Mouse (Mus musculus) Muller cell, postnatal 12 days (primary cell): Measurements from ENCODE around the gene Gm10643.

Experiments used
- DNase-seq: peaks from one replicate; pipeline ENCODE4 v3.0.0-alpha.2; 2015; ENCODE audit errors: inconsistent ontology term

The Gm10643 gene

DNA sequence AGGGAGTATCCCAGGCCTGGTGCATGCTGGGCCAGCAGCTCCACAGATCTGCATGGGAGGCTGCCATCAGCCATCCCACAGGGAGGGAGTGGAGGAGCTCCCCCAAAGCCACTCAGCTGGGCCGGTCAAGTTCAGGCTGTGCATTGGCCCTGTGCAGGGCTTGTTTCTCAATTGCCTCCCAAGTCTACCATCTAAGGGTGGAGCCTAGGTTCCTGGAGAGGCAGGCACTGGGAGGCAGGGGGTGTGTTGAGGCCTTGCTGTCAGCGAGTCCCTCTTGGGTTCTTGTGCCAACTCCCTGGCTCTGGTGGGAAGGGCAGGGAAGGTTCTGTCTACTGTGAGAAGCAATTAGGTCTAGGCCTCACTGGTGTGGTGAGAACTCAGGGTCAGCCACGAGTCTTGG lies 7.0 kb upstream of the Gm10643 start:
- DNase-seq: no peak

DNA sequence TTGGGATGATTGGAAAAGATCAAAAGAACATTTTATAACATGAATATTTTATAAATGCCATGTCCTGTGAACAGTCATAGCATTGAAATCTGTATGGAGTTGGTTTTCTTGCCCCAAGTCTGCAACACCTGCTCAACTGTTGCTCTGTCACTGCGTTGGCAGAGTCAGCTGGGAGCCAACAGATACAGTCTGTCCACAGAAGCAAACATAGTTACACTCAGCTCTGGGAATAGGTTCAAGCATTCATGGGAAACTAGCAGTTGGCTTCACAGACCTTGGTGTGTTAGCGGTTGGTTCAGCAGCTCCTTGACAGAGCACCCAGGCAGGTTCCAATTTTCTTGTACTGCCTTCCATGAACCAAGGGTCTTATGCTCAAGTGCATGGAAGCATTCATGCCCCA lies 5.7 kb upstream of the Gm10643 start:
- peak; percentile 63 for DNase-seq

DNA sequence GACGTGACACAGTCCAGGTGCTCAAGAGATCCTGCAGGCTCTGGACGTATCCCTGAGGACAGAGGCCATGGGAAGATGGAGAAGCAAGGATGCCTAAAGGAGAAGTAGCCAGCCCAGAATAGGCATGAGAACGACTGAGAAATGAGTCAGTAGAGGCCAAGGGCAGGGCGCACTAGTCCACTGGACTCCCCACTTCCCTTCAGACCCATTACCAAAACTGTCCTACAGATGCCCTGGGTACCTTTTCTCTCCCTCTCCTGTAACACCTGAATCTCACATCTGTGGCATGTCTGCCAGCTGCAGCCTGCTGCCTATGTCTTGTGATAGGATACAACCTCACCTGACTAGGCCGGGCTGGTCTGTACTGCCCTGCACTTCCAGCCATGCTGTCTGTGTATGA lies 5.3 kb upstream of the Gm10643 start:
- DNase-seq: no peak

DNA sequence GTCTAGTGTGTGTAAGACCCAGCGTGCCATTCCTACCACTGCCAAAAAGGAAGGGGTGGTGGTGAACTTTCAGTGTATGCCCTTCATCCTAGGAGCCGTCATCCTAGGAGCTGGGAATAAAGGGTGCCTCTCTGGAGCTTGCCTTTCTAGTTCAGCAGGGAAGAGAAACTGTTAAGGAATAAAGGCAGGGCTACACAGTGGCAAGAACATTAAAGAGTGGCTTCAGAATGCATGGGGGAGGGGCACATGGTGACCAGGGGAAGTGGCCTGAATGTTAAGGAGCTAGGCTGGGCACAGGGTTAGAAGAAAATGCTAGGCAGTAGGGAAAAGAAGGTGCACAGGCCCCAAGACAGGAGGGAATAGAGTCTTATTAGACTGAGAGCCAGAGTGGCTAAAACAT lies 4.8 kb upstream of the Gm10643 start:
- DNase-seq: no peak

DNA sequence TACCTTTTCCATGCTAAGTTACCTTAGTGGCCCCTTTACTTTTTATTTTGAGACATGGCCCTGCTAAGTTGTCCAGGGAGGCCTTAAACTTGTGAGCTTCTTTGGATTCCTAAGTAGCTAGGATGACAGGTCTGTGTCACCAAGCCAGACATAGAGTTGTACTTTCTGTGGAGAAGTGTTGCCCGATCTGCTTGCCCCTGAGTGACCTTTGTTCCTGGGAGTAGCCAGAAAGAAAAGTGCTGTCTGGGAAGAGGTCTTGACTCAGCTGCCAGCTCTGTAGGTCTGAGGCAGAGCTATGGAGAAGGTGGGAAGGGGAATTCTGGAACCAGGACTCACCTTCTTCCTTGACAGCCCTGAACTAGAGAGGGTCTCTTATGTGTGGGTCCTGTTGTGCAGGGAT lies 4.2 kb upstream of the Gm10643 start:
- no peak for DNase-seq

DNA sequence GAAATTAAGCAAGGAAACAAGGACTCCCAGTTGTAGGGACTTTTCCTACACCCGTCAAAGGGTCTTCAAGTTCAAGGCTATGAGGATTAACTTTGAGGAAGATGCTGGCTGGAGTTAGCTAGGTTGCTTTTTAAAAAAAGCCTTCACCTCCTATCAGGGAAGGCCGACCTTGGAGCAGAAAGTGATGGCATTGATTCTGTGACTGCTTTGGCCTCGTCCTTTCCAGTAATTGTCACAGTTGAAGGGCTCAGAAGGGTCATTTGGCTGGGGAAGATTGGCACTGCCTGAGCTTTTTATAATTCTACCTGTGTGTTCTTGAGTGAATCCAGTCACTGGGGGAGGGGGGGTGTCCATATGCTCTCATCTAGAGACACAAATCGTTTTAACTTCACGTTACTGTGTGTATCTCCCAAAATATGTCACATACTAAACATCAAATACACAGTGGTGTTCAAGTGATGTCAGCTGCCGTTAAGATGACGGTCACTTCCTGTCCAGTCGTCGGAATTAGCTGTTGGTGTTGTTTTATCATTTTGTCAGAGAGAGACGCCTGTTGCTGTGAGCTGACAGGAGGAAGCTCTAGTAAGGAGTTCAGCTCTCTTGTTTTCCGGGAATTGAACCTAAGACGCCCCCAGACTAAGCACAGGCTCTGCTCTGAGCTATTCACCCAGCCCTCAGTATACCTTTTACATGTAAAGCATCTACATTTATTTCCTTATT lies 3.5 kb upstream of the Gm10643 start:
- no peak for DNase-seq

DNA sequence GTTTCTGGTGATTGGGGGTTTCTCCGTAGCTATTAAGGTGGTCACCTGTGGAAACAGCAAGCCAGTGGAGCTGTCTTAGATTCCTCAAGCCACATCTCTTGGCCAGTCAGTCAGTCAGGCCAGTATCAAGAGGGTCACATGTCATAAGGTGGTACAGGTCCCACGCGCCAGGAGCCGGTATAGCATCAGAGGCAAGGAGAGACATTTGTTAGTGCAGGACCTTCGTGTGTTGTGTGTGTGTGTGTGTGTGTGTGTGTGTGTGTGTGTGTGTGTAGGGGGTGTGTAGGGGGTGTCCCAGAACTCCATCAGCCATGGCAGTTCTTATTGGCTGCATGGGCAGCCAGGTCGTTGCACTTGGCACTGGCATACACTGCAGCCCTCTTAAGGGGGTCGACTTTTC lies 3.0 kb upstream of the Gm10643 start:
- DNase-seq: no peak

DNA sequence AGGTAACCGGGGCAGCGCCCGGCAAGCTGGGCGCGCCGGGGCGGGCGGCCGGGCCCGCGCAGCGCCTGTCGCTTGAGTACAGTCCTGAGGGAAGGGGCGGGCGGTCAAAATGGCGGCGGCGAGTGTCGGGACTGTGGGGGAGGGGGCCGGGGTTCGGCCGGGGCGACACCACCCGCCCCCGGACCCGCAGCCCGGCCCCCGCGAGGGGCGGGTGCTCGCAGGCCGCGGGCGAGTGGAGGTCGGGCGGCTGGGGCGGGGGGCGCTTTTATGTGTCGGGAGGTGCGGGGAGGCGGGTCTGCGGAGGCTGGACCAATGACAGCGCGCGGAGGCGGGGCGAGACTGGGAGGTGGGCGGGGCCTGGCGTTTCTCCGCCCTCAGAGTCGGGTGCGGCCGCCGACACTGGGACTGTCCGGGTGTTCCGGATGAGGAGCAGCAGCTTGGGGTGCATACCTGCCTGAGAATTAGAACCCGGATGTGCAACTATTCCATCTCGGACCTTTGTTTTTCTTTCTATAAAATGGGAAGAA lies 2.2 kb upstream of the Gm10643 start:
- peak; percentile 98 for DNase-seq

DNA sequence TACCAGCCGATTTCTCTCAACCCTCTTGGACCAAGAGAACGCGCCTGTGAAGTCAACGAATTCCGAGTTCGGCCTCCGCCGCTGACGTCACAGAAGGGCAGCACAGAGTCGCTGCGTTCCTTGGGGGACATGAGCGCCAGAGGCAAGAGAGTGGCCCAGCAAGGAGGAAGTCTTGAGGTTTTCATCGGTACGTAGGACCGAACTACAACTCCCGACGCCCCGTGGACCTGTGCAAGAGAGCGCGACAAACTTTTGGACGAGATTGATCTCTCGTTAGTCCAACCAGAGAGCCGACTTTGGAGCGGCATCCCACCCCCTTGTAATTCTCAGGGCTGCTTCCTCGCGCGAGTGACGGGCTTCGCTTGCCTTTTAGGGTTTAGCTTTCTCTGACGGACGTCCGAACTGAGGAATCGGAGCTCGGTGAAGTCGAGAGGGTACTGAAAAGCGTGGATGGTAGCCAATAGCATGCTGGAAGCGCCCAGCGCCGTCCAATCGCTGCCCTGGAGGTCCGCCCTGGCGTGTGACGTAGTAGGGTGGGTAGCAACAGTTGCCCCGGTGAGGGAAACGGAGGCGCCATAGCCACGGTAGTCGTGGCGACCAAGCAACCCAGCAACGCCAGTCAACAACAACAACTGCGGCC lies 1.5 kb upstream of the Gm10643 start, which contains the start of gene Rfx1:
Rfx1 (plus strand) TSS at position 544 of the 640 bp plus-strand sequence.
- peak; percentile 100 for DNase-seq

DNA sequence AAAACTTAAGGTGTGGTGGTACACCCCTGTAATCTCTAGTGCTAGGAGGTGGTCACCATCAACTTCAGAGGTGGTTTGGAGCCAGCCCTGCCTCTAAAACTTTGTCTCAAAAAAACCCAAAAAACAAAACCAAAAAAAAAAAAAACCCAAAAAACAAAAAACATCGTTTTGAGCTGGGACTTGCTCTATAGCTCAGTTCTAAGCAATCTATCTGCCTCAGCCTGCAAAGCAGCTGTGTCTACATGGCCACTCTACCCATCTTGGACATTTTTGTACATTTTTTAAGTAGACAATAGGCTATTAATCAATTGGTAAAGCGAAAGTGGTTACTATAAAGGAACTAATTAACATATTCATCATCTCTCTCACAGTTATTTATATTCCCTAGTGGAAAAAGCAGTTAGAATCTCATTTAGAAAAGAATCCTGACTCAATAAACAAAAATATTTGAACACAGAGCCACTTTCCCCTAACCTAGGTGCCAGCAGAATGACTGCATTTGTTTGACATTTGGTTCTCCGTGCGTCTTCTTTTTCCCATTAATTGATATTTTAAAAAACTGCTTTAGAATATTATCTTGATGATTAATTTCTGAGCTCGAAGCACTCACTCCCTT lies 628 bp upstream of the Gm10643 start:
- peak; percentile 44 for DNase-seq

DNA sequence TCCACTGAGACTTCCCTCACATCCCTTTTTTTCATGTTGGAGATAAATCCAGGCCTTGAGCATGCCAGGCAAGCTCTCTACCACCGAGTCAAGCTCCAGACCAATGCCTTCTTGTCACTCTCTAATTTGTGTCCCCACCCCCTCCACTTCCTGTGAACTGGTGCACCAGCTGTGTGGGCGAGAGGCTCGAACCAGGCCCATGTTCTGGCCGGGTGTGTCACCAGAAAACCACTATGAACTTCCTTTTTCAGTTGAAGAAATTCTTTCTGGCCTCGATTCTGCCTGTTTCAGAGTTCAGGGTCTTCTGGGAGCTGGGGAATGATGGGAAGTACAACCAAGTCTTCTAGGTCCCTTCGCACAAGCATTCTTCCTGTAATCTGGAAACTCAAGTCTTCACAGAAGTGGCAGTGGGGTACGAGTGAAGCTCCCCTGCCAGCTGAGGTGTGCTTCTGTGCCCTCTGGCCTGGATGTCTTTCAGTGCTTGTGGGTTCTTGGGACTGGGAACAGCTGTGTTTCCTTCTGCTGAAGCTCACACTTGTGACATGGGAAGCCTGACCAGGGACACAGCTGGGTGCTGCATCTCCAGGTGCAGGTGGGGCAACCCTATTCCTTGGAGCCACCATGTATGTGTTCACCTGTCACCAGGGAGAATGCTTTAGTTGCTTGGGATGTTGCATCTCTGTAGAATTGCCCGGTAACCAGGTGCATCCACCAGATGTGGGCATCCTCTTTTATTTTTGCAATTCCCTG lies 901 bp downstream of the Gm10643 start:
- DNase-seq: no peak

DNA sequence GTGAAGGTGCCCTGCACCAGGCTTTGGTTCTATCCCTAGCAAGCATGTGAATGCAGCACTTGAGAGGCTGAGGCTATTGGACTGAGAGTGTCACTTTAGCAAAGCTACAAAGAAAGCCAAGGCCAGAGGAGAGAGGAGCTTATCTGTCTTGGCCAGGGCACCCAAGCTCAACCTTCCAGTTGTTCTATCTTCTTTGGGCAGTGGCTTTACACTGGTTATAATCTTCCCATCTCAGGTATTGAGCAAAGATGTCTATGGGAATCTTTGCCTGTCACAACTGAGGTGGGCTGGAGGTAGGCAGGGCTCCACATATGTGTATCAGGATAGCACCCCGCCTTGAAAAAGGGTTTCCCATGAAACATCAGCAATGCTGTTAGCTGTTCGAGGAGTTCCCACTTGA lies 4.7 kb downstream of the Gm10643 start:
- DNase-seq: no peak

DNA sequence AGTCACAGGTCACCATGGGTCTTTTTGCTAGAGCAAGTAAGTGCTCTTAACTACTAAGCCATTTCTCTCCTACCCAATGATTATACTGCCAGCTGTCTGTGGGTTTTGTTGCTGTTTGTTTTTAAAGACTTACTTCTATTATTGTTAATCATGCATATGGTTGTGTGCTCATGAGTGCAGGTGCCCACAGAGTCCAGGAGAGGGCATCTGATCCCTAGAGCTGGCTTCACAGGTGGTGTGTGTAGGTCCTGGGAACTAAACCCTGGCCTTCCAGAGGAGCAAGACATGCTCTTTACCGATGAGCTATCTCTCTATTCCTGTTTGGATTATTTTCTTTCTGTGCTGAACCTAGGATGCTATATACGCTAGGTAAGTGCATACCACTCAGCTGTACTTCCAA lies 5.7 kb downstream of the Gm10643 start:
- no peak for DNase-seq

DNA sequence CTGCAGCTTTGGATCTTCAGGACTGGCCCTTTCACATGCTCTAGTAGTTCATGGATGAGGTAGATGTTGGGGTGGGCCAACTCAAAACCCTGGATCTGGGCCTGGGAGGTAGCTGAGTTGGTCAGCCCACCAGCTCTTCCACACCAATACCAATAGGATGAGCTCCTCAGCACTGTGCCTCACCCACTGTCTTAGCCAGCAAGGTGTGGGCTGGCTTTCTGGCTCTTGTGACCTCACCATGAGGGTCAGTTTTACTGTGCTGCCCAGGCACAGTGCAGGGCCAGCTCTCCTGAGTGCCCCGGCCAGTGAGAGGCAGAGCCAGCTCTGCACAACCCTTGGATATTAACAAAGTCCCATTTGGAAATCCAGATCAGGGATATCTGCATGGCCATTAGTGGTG lies 7.1 kb downstream of the Gm10643 start:
- no peak for DNase-seq

DNA sequence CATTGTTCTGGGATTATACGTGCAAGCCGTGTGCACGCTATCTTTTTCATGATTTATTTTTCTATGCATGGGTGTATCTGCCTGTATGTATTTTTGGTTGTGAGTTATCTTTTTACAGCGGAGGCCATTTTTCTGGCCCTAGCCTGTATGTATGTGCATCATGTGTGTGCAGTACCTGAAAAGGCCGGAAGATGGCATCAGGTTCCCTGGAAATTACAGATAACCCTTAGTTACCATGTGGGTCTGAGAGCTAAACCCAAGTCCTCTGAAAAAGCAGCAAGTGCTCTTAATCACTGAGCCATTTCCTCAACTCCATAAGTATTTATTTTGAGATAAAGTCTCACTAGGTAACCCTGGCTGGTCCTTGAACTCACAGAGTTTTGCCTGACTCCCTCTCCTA lies 11.7 kb downstream of the Gm10643 start:
- DNase-seq: no peak

DNA sequence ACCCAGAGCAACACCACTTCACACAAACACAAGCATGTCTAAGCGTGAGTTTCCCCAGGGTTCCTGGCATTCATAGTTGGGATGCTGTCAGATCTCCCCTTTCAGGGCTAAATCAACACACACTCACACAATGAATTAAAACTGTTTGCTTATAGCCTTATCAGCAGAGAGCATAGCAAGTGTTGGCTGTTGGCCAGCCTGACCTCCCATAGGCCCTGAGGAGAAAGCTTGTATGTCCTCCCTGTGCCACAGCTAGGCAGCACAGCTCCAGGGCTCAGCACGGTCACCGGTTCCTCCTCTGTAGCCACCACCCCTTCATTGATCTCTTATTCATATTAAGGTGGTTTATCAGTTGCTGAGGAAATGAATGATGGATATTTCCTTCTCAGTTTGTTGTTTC lies 12.2 kb downstream of the Gm10643 start:
- DNase-seq: no peak

DNA sequence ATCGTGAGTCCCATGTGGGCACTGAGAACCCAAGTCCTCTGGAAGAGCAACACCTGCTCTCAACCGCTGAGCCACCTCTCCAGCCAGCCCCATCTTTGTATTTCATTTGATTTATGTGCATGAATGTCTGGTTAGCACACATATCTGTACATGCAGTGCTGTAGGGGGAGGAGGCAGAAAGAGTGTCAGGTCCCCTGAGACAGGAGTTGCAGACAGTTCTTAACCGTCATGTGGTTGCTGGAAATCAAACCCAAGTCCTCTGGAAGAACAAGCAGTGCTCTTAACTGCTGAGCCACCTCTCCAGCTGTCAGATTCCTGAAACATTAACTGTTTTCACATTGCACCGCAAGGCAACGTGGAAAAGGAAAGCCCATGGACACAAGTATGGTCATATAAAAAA lies 16.8 kb downstream of the Gm10643 start:
- no peak for DNase-seq

DNA sequence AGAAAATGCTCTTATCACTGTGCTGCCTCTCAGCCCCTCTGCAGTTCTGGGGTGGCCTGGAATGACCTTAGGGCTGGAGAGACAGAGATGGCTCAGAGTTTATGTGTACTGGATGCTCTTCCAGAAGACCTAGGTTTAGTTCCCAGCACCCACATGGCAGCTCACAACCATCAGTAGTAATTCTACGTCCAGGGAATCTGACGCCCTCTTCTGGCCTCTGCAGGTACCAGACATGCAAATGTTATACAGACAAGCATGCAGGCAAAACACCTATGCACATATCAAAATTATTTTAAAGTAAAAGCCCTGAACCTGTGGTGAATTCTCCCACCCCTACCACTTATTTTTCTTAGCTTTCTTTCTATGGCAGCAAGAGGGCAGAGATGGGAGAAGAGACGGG lies 18.4 kb downstream of the Gm10643 start:
- DNase-seq: no peak

DNA sequence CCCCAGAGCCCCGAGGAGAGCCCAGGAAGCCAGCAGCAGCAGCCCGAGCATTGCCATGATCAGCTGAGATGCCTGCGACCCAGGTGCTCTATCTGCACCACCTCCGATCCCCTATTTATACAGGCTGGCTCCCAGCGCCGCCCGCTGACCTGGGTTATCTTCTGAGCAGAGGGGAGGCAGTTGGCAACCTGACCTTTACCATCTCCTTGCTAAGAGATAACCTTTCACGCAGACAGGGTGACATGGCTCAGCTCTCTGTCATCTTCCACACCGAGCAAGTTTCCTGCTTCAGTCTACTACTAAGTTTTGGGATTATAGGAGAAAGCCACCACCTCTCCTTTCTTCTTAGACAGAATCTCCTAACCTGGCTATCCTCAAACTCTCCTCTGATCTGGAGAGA lies 20.0 kb downstream of the Gm10643 start, which contains the start of gene Rln3:
Rln3 (minus strand) TSS at position 101 of the 400 bp plus-strand sequence.
- no peak for DNase-seq

DNA sequence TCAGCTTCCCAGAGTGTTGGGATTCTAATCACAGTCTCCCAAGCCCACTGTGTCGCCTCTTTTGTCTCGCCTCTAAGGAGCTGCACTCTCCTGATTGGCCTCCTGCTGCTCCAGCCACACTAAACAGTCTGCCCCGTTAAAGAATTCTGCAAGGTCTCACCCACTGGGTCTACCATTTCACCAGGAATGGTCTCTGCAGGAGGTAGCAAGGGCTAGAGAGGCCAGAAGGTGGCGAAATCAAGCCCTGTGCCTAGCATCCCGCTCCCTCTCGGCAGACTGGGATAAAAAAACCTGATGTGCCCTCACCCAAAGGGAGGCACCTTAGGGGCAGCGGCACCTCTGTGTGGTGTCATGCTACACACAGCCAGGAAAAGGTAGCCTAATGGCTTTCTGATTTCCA lies 20.8 kb downstream of the Gm10643 start:
- DNase-seq: no peak

DNA sequence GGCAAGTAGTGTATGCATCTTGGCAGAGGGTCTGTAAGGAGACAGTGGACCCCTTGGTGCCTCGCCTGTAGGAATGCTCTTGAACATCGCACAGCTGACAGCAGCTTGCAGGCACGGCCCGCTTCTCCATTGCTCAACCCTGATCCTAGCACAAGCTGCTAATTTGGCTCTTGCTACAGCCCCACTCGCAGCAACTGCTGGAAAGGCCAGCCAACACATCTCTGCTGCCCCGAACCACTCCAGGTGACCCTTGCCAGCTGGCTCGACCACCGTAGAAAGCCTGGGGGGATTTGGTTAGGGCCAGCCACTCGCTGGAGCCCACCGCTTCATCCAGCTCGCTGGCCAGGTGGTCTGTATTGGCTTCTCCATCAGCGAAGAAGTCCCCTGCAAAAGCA lies 22.0 kb downstream of the Gm10643 start:
- DNase-seq: no peak
